Mouse (Mus musculus) embryonic facial prominence, embryonic 13.5 days (tissue): Measurements from ENCODE around the gene Atp5d. TPM values are rescaled to one million over a fixed set of nuclear protein-coding genes. Genes with fewer than 3 reads are reported as not detected.

Source experiments
- ATAC-seq: fragments of 200-750 bp; cut with Nextera tagmentation; 2 replicates; pipeline ENCODE4 v1.8.0; 2017; ENCODE audit warnings: low read depth; ENCODE audit not compliant: insufficient number of reproducible peaks, insufficient read depth, low FRiP score, low TSS enrichment
- H3K27ac ChIP-seq: fragments of 300-500 bp; sonication (generic); 2 replicates; pipeline ENCODE4 v1.5.1; 2015; ENCODE audit warnings: moderate library complexity, mild to moderate bottlenecking, inconsistent platforms
- H3K27me3 ChIP-seq: fragments of 300-500 bp; sonication (generic); 2 replicates; pipeline ENCODE4 v1.6.1; 2015; ENCODE audit warnings: mild to moderate bottlenecking, inconsistent platforms
- H3K36me3 ChIP-seq: fragments of 300-500 bp; sonication (generic); 2 replicates; pipeline ENCODE4 v1.6.1; 2015; ENCODE audit warnings: mild to moderate bottlenecking, inconsistent platforms
- H3K4me1 ChIP-seq: fragments of 300-500 bp; sonication (generic); 2 replicates; pipeline ENCODE4 v1.6.1; 2015; ENCODE audit warnings: inconsistent platforms
- H3K4me2 ChIP-seq: fragments of 300-500 bp; sonication (generic); 2 replicates; pipeline ENCODE4 v1.6.1; 2015; ENCODE audit warnings: moderate library complexity, mild to moderate bottlenecking, inconsistent platforms
- H3K4me3 ChIP-seq: fragments of 300-500 bp; sonication (generic); 2 replicates; pipeline ENCODE4 v1.5.1; 2015; ENCODE audit warnings: mild to moderate bottlenecking, inconsistent platforms
- H3K9ac ChIP-seq: fragments of 300-500 bp; sonication (generic); 2 replicates; pipeline ENCODE4 v1.6.1; 2015; ENCODE audit warnings: mild to moderate bottlenecking, inconsistent platforms
- H3K9me3 ChIP-seq: fragments of 300-500 bp; sonication (generic); 2 replicates; pipeline ENCODE4 v1.6.1; 2016; ENCODE audit warnings: inconsistent platforms
- WGBS: fragments of 180-500 bp; shearing (Covaris S2); methylation state at CpG from one replicate; pipeline ENCODE4 v1.1.7; 2015; ENCODE audit warnings: mixed read lengths; 5-methylcytosine and 5-hydroxymethylcytosine counted together
- polyA plus RNA-seq: library from polyadenylated mRNA; unstranded; fragments of >200 nt; fragmentation: Nextera tagmentation; extraction: Ambion mirVana; gene quantifications from 2 replicates; pipeline ENCODE4 v1.2.1, GENCODE M21; 2015

The Atp5d gene
- polyA plus RNA-seq, 1 experiment from 2014 or later = 491 TPM

DNA sequence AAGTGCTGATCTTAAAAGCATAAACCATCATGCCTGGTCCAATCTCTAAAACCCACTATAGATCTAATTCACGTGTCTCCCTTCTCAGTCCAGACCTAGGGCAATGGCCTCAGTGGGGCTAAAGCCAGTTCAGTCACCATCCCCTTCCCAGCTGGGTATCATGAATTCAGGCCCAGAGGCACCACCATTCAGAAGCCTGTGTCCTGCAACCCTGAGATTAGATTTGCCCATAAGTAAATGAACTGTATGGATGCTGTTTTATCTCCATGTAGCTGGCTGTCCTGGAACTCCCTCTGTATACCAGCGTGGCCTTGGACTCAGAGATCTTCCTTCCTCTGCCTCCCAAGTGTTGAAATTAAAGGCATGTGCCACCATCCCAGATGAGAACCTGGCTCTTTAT is 35.4 kb upstream of the Atp5d start:
- Histone ChIP-seq H3K36me3 (no peaks in the 10 kb centered on the region), H3K4me3 (peak overlapping the region; percentile 94; the same call in 1 of the 2 replicates), H3K27me3 (no peaks in the 10 kb centered on the region), H3K27ac (0 out of 2 replicates have a peak overlapping the region, but pooled peaks have one; percentile 34), H3K4me2 (peak overlapping the region; percentile 89), H3K9me3 (no peaks in the 10 kb centered on the region), H3K4me1 (peaks cover 32% of the 10 kb centered on the region), H3K9ac (0 out of 2 replicates have a peak overlapping the region, but pooled peaks have one; percentile 17)
- WGBS = 85% methylated on average over 2 of the region's 2 CpGs
- no peak for ATAC-seq

DNA sequence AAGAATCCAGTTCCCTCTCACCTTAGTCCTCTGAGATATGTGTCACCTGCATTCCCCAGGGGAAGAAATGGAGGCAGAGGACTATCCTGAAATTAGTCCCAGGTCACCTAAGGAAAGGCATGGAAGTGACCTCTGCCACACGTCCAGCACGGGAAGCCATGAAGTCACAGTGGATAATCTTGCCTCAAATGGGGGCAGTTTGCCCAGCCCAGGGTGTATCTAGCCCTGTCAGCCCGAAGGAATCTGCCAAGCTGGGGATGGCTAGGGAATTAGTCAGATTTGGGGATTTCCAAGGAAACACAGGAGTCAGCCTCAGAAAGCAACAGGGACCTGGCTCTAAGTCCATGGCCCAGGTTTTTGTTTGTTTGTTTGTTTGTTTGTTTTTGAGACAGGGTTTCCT is 34.3 kb upstream of the Atp5d start:
- WGBS = 84% methylated on average over 3 of the region's 3 CpGs
- Histone ChIP-seq H3K27me3 (no peaks in the 10 kb centered on the region), H3K36me3 (no peaks in the 10 kb centered on the region)

DNA sequence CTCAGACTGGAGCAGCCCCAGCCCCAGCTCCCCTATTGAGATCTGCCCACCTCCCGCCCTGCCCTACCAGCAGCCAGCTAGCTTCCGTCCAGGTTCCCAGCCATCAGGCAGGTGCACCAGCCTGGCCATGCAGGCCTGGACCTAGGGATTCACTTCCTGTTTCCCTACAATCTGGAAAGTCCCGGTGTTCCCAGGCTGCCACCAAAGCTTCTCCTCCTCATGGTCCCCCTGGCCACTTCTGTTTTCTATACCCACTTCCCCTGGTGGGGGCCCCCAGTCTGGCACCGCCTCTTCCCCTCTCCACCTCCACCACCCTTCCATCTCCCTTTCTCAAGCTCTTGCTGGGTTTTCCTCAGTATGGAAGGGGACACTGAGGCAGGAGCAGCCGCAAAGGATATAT is 33.0 kb upstream of the Atp5d start, which contains the start of gene Sbno2:
Sbno2 (minus strand) TSS at position 112 of the 400 bp plus-strand sequence.
- Histone ChIP-seq H3K4me2 (peak within 1 kb of the TSS; percentile 37), H3K9ac (peak within 1 kb of the TSS; percentile 51), H3K4me1 (peaks cover 23% of the 10 kb centered on the region), H3K27ac (peak within 1 kb of the TSS; percentile 75), H3K9me3 (no peaks in the 10 kb centered on the region), H3K27me3 (no peaks in the 10 kb centered on the region), H3K36me3 (no peaks in the 10 kb centered on the region), H3K4me3 (peak within 1 kb of the TSS; percentile 10)
- 61% methylated on average over 5 of the region's 5 CpGs for WGBS
- ATAC-seq = no peak

More for the DNA sequence above, 34.3 kb upstream of the Atp5d start:
- H3K27ac ChIP-seq = no peak overlapping the region
- no peak overlapping the region for H3K9ac ChIP-seq
- no peak overlapping the region for H3K4me2 ChIP-seq
- peaks cover 24% of the 10 kb centered on the region for H3K4me1 ChIP-seq
- no peak for ATAC-seq
- no peak overlapping the region for H3K4me3 ChIP-seq
- H3K9me3 ChIP-seq = no peaks in the 10 kb centered on the region

DNA sequence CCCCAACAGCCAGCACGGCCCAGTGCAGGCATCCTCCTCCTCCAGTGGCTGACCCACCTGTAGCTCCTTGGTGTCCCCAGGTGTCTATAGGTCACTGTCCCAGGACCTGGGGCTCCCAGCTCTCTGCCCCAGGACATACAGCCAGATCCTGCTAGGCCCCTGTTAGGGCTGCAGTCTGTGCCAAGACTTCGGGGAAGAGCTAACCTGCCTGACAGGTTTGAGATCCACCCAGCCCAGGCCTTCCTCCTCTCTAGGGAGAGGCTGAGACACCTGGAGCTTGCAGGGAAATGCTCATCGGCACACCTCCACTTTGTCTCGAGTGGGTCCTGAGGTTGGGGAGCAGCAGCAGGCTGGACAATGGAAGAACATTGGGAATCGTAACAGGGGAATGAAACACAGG is 32.5 kb upstream of the Atp5d start:
- 57% methylated on average over 5 of the region's 5 CpGs for WGBS
- H3K9me3 ChIP-seq = no peaks in the 10 kb centered on the region
- no peaks in the 10 kb centered on the region for H3K36me3 ChIP-seq
- peak overlapping the region; percentile 37 for H3K4me2 ChIP-seq
- H3K27ac ChIP-seq = peak overlapping the region; percentile 75
- peaks cover 18% of the 10 kb centered on the region for H3K4me1 ChIP-seq
- no peaks in the 10 kb centered on the region for H3K27me3 ChIP-seq
- ATAC-seq = no peak
- peak overlapping the region; percentile 51 for H3K9ac ChIP-seq
- peak overlapping the region; percentile 10 for H3K4me3 ChIP-seq

DNA sequence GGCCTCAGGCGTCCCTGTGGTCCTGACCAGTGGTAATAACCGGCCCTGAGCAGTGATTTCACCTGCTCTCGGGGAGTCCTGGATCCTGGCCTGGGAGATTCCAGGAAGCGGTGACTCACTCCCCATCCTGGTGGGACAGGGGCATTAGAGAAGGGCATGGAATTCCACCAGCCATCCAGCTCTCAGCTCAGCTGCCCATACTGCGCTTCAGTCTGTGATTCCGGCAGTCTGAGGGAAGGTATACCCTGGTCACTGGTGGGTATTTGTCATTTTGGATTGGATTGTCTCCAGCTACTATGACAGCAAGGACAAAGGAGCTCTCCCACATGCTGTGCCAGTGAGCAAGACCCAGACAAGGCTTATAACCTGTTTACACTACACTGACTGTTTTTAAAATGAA is 30.8 kb upstream of the Atp5d start:
- Histone ChIP-seq H3K4me3 (no peak overlapping the region), H3K27ac (no peak overlapping the region), H3K9me3 (no peaks in the 10 kb centered on the region), H3K9ac (no peak overlapping the region), H3K4me1 (peaks cover 7% of the 10 kb centered on the region; the same call in 1 of the 2 replicates), H3K4me2 (no peak overlapping the region), H3K36me3 (no peaks in the 10 kb centered on the region), H3K27me3 (no peaks in the 10 kb centered on the region)
- ATAC-seq = no peak
- WGBS = 71% methylated on average over 6 of the region's 6 CpGs

DNA sequence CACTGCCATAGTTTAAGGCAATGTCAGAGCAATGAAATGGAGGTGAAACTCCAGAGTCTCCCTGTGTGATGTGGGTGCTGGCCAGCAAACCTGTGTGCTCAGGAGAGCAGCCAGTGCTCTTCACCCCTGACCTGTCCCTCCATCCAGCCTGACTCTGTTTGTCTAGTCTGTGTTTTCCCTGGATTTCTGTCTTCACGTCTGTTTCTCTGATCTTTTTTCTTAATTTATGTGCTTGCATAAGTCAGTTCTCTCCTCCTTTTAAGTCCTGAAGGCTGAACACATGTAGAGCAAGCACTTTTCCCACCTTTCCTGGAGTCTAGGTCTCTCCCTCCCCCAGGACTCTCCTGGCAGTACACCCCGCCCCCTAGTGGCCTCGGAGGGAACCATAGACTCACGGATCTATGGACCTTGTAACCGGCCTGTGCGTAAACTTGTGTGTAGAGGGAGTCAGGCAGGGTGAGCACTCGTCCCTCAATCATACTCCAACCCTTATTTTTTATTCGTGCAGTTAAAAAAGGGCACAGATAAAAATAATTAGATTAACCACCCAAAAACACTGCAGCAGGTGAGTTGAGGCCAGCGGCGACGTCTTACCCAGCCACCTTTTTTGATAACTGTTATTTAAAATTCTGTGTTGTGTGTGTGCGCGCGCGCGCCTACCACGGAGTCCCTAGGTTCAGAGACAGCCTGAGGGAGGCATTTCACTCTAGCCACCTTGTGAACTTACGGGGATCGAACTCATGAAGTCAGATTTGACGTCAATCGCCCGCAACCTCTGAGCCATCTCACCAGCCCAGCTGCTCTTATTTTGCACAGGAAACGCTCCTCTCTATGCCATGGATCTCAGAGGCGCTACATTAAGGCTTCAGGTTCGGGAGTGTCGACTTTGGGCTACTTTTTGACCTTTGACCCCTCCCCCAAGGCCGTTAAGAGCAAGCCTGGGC is 23.8 kb upstream of the Atp5d start:
- WGBS = 4% methylated on average over 27 of the region's 27 CpGs
- peaks cover 20% of the 10 kb centered on the region for H3K36me3 ChIP-seq
- peak overlapping the region; percentile 96 for H3K4me3 ChIP-seq
- H3K9ac ChIP-seq = peak overlapping the region; percentile 74
- H3K27ac ChIP-seq = peak overlapping the region; percentile 85
- peak; percentile 44 for ATAC-seq
- H3K9me3 ChIP-seq = no peaks in the 10 kb centered on the region
- peaks cover 40% of the 10 kb centered on the region for H3K4me1 ChIP-seq
- no peaks in the 10 kb centered on the region for H3K27me3 ChIP-seq
- peak overlapping the region; percentile 98 for H3K4me2 ChIP-seq

DNA sequence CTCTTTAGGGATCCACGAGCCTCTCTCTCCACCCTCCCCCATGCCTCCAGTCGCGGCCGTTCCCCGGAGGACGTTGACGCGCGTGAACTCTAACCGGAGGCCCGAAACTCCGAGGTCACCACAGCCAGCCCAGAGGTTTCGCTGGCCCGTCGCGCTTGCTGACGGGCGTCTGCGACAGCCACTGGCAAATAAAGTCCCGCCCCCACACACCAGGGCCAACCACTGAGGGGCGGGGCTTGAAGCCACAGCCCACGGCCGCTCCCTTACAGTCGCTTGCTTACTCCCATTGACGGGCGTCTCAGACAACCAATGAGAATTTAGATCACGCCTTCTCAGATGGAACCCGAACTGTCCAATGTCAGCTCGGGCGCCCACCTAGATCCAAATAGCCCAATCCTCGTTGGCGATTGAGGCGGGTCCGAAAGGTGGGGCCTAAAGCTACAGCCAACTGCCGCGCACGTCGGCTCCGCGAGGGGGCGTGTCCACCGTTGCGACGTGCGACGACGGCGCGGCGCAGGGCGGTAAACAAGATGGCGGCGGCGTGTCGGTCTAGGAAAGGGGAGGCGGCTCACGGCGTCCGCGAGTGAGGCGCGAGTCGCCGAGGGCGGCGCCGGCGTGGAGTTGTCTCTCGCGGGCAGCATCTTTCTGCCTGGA is 23.0 kb upstream of the Atp5d start, which contains the start of gene Stk11:
Stk11 (plus strand) TSS at position 514 of the 654 bp plus-strand sequence.
- Histone ChIP-seq H3K9me3 (no peaks in the 10 kb centered on the region), H3K9ac (peak within 1 kb of the TSS; percentile 93), H3K27me3 (no peaks in the 10 kb centered on the region), H3K36me3 (peaks cover 28% of the 10 kb centered on the region), H3K4me2 (peak within 1 kb of the TSS; percentile 98), H3K4me1 (peaks cover 43% of the 10 kb centered on the region), H3K4me3 (peak within 1 kb of the TSS; percentile 96), H3K27ac (peak within 1 kb of the TSS; percentile 85)
- under 1% methylated on average over 67 of the region's 70 CpGs for WGBS
- ATAC-seq = peak; percentile 98

DNA sequence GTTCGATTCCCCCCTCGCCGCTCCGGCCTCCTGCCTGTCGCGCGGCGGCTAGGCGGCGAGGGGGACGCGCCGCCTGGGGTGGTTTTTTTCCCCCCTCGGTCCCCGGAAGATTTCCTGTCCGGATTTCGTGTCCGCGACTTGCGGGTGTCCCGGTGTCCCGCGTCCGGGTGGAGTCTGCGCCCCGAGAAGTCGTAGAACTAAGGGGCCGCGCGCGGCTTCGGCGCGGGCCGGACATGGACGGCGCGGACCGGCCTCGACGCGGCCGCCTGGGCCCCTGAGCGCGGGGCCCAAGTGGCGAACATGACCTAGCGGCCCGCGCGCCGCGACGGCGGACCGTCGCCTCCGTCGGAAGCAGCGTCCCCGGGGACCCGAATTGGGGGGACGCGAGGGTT is 22.5 kb upstream of the Atp5d start:
- ATAC-seq = no peak
- Histone ChIP-seq H3K9ac (peak overlapping the region; percentile 93), H3K9me3 (no peaks in the 10 kb centered on the region), H3K4me1 (peaks cover 44% of the 10 kb centered on the region), H3K4me3 (peak overlapping the region; percentile 96), H3K36me3 (peaks cover 33% of the 10 kb centered on the region), H3K27ac (peak overlapping the region; percentile 81), H3K27me3 (no peaks in the 10 kb centered on the region), H3K4me2 (peak overlapping the region; percentile 98)
- WGBS = under 1% methylated on average over 63 of the region's 63 CpGs

DNA sequence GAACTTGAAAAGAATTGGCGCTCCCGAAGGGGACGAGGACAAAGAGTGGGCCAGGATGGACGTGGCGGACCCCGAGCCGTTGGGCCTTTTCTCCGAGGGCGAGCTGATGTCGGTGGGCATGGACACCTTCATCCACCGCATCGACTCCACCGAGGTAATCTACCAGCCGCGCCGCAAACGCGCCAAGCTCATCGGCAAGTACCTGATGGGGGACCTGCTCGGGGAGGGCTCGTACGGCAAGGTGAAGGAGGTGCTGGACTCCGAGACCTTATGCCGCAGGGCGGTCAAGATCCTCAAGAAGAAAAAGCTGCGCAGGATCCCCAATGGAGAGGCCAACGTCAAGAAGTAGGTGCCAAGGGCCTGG is 21.9 kb upstream of the Atp5d start:
- Histone ChIP-seq H3K4me2 (peak overlapping the region; percentile 98), H3K9ac (peak overlapping the region; percentile 93), H3K36me3 (peaks cover 39% of the 10 kb centered on the region), H3K4me1 (peaks cover 44% of the 10 kb centered on the region), H3K27me3 (no peaks in the 10 kb centered on the region), H3K9me3 (no peaks in the 10 kb centered on the region), H3K27ac (peak overlapping the region; percentile 81; the same call in 1 of the 2 replicates), H3K4me3 (peak overlapping the region; percentile 96)
- ATAC-seq = no peak
- WGBS = under 1% methylated on average over 27 of the region's 27 CpGs

DNA sequence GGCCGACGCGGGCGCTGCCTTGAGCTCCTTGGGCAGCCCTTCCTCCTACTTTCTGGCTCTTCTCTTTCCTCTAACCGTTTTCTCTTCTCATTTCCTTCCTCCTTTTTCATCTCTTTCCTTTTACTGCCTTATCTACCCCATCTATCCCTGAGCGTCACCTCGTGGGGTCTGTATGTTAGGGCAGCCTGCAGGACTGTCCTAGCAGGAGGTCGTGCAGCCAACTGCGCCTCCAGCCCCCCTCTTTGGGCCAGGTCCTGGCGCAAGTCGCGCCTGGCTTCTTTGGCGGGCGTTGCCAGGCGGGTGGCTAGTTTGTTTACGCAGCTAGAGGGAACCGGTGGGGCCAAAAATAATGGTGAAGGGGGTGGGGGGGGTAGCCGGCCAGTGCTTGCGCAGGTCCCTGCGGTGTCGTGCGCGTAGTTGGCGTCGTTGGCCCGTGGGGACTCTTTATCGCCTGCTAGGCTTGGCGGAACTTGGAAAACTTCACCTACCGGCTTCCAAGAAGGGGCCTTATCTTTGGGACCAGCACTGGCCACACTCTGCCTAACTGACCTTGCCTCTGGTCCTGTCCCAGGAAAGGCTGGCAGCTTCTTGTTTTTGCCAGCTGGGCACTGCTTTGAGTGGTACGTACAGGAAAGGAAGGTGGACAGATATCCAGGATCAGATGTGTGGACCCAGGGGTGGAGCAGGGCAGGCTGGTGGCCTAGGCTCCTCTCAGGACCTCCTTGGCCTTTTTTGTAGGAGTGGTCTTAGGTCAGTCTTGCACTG is 21.3 kb upstream of the Atp5d start:
- no peaks in the 10 kb centered on the region for H3K9me3 ChIP-seq
- H3K4me1 ChIP-seq = peaks cover 44% of the 10 kb centered on the region
- H3K27me3 ChIP-seq = no peaks in the 10 kb centered on the region
- peaks cover 44% of the 10 kb centered on the region for H3K36me3 ChIP-seq
- 0 out of 2 replicates have a peak overlapping the region, but pooled peaks have one; percentile 81 for H3K27ac ChIP-seq
- H3K4me3 ChIP-seq = peak overlapping the region; percentile 96
- H3K9ac ChIP-seq = peak overlapping the region; percentile 93
- H3K4me2 ChIP-seq = peak overlapping the region; percentile 98
- ATAC-seq = no peak
- 4% methylated on average over 30 of the region's 30 CpGs for WGBS

DNA sequence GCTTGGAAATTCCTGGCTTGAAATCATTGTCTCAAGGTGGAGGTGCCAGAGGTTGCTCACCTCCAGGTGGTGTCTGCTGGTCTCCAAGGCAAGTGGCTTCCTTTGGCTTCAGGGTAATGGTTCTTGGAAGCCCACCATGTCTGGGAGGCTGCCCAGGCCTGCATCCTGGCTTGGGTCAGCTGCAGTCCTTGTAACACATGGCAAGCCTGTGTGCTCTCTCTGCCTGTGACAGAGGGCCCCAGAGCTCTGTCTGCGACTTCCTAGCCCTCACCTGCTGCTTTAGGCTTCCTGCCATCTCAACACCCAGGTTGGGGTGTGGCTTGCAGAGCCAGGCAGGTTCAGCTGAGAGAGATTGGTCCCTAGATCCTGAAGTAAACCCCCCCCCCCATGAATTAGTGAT is 20.7 kb upstream of the Atp5d start:
- no peak for ATAC-seq
- 40% methylated on average over 1 of the region's 1 CpGs for WGBS
- Histone ChIP-seq H3K27me3 (no peaks in the 10 kb centered on the region), H3K9me3 (no peaks in the 10 kb centered on the region), H3K9ac (peak overlapping the region; percentile 93), H3K36me3 (peaks cover 50% of the 10 kb centered on the region), H3K4me1 (peaks cover 44% of the 10 kb centered on the region), H3K4me3 (peak overlapping the region; percentile 96), H3K4me2 (peak overlapping the region; percentile 98), H3K27ac (0 out of 2 replicates have a peak overlapping the region, but pooled peaks have one; percentile 81)
